Mouse (Mus musculus) embryonic facial prominence, embryonic 14.5 days (tissue): ENCODE data around the gene Fgd5. TPM values are rescaled to one million over a fixed set of nuclear protein-coding genes. Genes with fewer than 3 reads are reported as not detected.

Experiments
- ATAC-seq: fragments of 200-750 bp; cut with Nextera tagmentation; 2 replicates; pipeline ENCODE4 v1.8.0; 2017; ENCODE audit warnings: low read depth, moderate number of reproducible peaks, moderate TSS enrichment
- DNase-seq: peaks from one replicate; pipeline ENCODE4 v3.0.0-alpha.2; 2015; ENCODE audit warnings: low spot score
- H3K27ac ChIP-seq: fragments of 300-500 bp; sonication (generic); replicated peaks from 2 replicates; pipeline ENCODE4 v1.5.1; 2014; ENCODE audit warnings: low read depth, mild to moderate bottlenecking, low read length, moderate library complexity
- H3K27me3 ChIP-seq: fragments of 300-500 bp; sonication (generic); replicated peaks from 2 replicates; pipeline ENCODE4 v1.6.1; 2014; ENCODE audit warnings: low read length; ENCODE audit not compliant: control insufficient read depth, insufficient read depth
- H3K36me3 ChIP-seq: fragments of 300-500 bp; sonication (generic); 2 replicates; pipeline ENCODE4 v1.6.1; 2014; ENCODE audit warnings: low read length, mixed read lengths; ENCODE audit not compliant: control insufficient read depth, insufficient read depth
- H3K4me1 ChIP-seq: fragments of 300-500 bp; sonication (generic); 2 replicates; pipeline ENCODE4 v1.6.1; 2014; ENCODE audit warnings: antibody characterized with exemption, low read length; ENCODE audit not compliant: control insufficient read depth, insufficient read depth
- H3K4me2 ChIP-seq: fragments of 300-500 bp; sonication (generic); 2 replicates; pipeline ENCODE4 v1.6.1; 2014; ENCODE audit warnings: low read depth, mild to moderate bottlenecking, low read length, moderate library complexity, mixed read lengths
- H3K4me3 ChIP-seq: fragments of 300-500 bp; sonication (generic); 2 replicates; pipeline ENCODE4 v1.5.1; 2014; ENCODE audit warnings: low read depth, mild to moderate bottlenecking, low read length
- H3K9ac ChIP-seq: fragments of 300-500 bp; sonication (generic); 2 replicates; pipeline ENCODE4 v1.6.1; 2014; ENCODE audit warnings: low read depth, mild to moderate bottlenecking, low read length, moderate library complexity, mixed read lengths
- H3K9me3 ChIP-seq: fragments of 300-500 bp; sonication (generic); 2 replicates; pipeline ENCODE4 v1.6.1; 2016; ENCODE audit warnings: low read length; ENCODE audit not compliant: control insufficient read depth
- WGBS: fragments of 180-500 bp; shearing (Covaris S2); extraction: QIAGEN DNeasy Blood & Tissue Kit; methylation state at CpG from one replicate; pipeline ENCODE4 v1.1.7; 2014; 5-methylcytosine and 5-hydroxymethylcytosine counted together
- polyA plus RNA-seq: library from polyadenylated mRNA; unstranded; fragments of >200 nt; fragmentation: Nextera tagmentation; extraction: Ambion mirVana; gene quantifications from 2 replicates; pipeline ENCODE4 v1.2.1, GENCODE M21; 2014

Gene Fgd5
- polyA plus RNA-seq, 1 experiment from 2014 or later = 9.4 TPM

DNA sequence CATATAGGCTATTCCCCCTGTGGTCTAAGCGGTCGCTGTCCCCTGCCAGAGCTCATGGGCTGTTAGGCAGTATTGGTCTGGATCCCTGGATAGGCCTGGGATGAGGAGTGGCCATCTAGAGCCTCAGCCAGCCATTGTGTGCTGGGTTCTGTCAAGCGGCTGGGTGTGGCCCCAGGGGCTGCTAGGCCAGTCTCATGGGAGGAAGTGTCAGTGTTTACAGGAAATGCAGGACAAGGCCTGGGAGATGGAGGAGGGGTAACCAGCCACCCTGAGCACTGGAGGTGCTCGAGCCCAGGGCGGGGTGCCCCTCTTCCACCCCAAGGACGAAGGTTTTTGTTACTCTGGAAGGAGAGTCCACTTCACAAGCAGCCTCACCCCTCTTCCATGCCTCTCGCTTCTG, 36.3 kb downstream of the Fgd5 start:
- WGBS = 79% methylated on average over 5 of the region's 7 CpGs
- no peaks in the 10 kb centered on the region for H3K27me3 ChIP-seq

DNA sequence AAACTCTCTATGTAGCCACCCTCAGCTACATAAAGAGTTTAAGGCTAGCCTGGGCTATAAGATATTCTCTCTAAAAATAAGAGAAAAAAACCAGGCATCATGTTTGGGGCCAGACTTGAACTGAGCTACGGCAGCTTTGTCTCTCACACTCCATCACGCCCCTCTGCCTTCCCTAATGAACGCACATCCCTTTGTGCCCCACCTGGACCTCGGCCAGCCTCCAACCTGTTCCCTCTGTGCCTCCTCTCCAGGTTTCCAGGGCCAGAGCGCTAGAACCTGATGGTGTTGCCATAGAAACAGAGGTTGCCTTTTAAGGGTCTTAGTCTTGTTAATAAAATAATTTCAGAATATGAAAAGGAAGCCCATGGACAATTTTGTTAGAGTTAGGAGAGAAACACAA, 37.2 kb downstream of the Fgd5 start:
- no peak overlapping the region for H3K4me2 ChIP-seq
- WGBS = 77% methylated on average over 5 of the region's 5 CpGs
- no peaks in the 10 kb centered on the region for H3K9me3 ChIP-seq
- H3K36me3 ChIP-seq = no peaks in the 10 kb centered on the region
- peaks cover 13% of the 10 kb centered on the region; the same call in 1 of the 2 replicates for H3K4me1 ChIP-seq
- H3K9ac ChIP-seq = no peak overlapping the region
- no peaks in the 10 kb centered on the region for H3K27me3 ChIP-seq
- no peak overlapping the region for H3K4me3 ChIP-seq
- ATAC-seq (no peak), DNase-seq (no peak)
- H3K27ac ChIP-seq = no peak overlapping the region

More for the DNA sequence above, 36.3 kb downstream of the Fgd5 start:
- no peak for ATAC-seq
- Histone ChIP-seq H3K4me2 (no peak overlapping the region), H3K4me1 (peaks cover 13% of the 10 kb centered on the region; the same call in 1 of the 2 replicates), H3K36me3 (no peaks in the 10 kb centered on the region), H3K4me3 (no peak overlapping the region), H3K9ac (no peak overlapping the region), H3K9me3 (no peaks in the 10 kb centered on the region), H3K27ac (no peak overlapping the region)
- DNase-seq = no peak

- WGBS = 78% methylated on average over 6 of the region's 6 CpGs
- Histone ChIP-seq H3K4me1 (peaks cover 10% of the 10 kb centered on the region; the same call in 1 of the 2 replicates), H3K4me2 (no peak overlapping the region), H3K4me3 (no peak overlapping the region), H3K9ac (no peak overlapping the region), H3K27me3 (no peaks in the 10 kb centered on the region), H3K27ac (no peak overlapping the region), H3K36me3 (no peaks in the 10 kb centered on the region), H3K9me3 (no peaks in the 10 kb centered on the region)
- DNase-seq = no peak
- no peak for ATAC-seq
Measured at GRCm38 (mm10) chr6:92016738-92017137, 38.1 kb downstream of the Fgd5 start.

DNA sequence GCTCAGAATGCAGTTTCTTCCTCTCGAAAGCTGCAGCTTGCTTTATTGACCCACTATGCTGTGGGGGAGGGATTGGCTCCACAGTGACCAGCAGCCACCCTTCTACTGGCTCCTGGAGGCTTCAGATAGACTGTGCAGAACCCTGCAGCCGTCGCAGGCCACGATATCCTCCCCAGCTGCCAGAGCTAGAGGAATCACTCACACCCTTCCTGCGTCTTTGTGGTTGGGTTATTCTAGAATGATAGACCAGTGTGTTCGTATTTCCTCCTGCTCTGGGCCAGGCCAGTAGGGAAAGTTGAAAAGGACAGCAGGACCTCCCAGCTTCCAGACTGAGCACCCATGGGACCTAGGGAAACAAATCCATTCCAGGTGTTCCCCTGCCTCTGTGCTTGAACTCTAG, 39.7 kb downstream of the Fgd5 start:
- H3K4me1 ChIP-seq = peaks cover 7% of the 10 kb centered on the region; the same call in 1 of the 2 replicates
- DNase-seq (no peak), ATAC-seq (no peak)
- no peaks in the 10 kb centered on the region for H3K36me3 ChIP-seq
- no peak overlapping the region for H3K4me2 ChIP-seq
- H3K27ac ChIP-seq = no peak overlapping the region
- H3K9ac ChIP-seq = no peak overlapping the region
- H3K4me3 ChIP-seq = no peak overlapping the region
- H3K27me3 ChIP-seq = no peaks in the 10 kb centered on the region
- H3K9me3 ChIP-seq = no peaks in the 10 kb centered on the region
- 49% methylated on average over 6 of the region's 6 CpGs for WGBS

DNA sequence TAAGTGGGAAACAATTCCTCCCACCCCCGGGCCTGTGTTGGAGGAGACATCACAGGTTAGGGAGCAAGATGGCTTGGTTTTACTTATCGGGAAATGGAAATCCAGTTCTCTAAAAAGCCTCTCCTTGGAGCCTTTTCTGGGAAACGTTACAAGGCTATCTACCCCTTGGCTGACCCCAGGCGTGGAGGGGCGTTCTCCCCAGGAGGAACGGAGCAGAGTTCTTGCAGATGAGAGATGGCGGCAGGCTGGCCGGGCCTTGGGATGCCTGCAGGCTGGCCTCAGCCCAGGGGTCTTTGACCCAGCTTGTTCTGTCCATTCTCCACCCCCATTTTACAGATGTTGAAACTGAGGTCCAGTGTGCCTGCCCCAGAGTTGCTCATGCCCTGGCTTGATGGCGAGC, 42.4 kb downstream of the Fgd5 start:
- H3K4me2 ChIP-seq = no peak overlapping the region
- H3K36me3 ChIP-seq = no peaks in the 10 kb centered on the region
- no peaks in the 10 kb centered on the region for H3K9me3 ChIP-seq
- H3K4me1 ChIP-seq = no peaks in the 10 kb centered on the region
- WGBS = 85% methylated on average over 9 of the region's 9 CpGs
- no peaks in the 10 kb centered on the region for H3K27me3 ChIP-seq
- DNase-seq (no peak), ATAC-seq (no peak)
- H3K9ac ChIP-seq = no peak overlapping the region
- H3K4me3 ChIP-seq = no peak overlapping the region
- no peak overlapping the region for H3K27ac ChIP-seq

GRCm38 (mm10) chr6:92021506-92021905, 42.8 kb downstream of the Fgd5 start:
- Histone ChIP-seq H3K27ac (no peak overlapping the region), H3K4me1 (no peaks in the 10 kb centered on the region), H3K9ac (no peak overlapping the region), H3K4me3 (no peak overlapping the region), H3K36me3 (no peaks in the 10 kb centered on the region), H3K4me2 (no peak overlapping the region), H3K9me3 (no peaks in the 10 kb centered on the region), H3K27me3 (no peaks in the 10 kb centered on the region)
- ATAC-seq = no peak
- DNase-seq = no peak
- 72% methylated on average over 6 of the region's 6 CpGs for WGBS

GRCm38 (mm10) chr6:92025252-92025651, 46.6 kb downstream of the Fgd5 start:
- 50% methylated on average over 1 of the region's 1 CpGs for WGBS
- DNase-seq (no peak), ATAC-seq (no peak)
- H3K9ac ChIP-seq = no peak overlapping the region
- H3K9me3 ChIP-seq = no peaks in the 10 kb centered on the region
- no peak overlapping the region for H3K4me3 ChIP-seq
- no peaks in the 10 kb centered on the region for H3K4me1 ChIP-seq
- no peaks in the 10 kb centered on the region for H3K27me3 ChIP-seq
- no peak overlapping the region for H3K27ac ChIP-seq
- no peaks in the 10 kb centered on the region for H3K36me3 ChIP-seq
- no peak overlapping the region for H3K4me2 ChIP-seq

GRCm38 (mm10) chr6:92027379-92027778, 48.7 kb downstream of the Fgd5 start:
- Histone ChIP-seq H3K27me3 (no peaks in the 10 kb centered on the region), H3K4me1 (no peaks in the 10 kb centered on the region), H3K27ac (no peak overlapping the region), H3K36me3 (no peaks in the 10 kb centered on the region), H3K9ac (no peak overlapping the region), H3K4me2 (no peak overlapping the region), H3K4me3 (no peak overlapping the region), H3K9me3 (no peaks in the 10 kb centered on the region)
- 62% methylated on average over 4 of the region's 4 CpGs for WGBS
- DNase-seq (no peak), ATAC-seq (no peak)

- DNase-seq = no peak
- Histone ChIP-seq H3K27ac (no peak overlapping the region), H3K27me3 (no peaks in the 10 kb centered on the region), H3K9me3 (no peaks in the 10 kb centered on the region), H3K36me3 (no peaks in the 10 kb centered on the region), H3K9ac (no peak overlapping the region), H3K4me1 (peaks cover 5% of the 10 kb centered on the region; the same call in 1 of the 2 replicates), H3K4me3 (no peak overlapping the region), H3K4me2 (no peak overlapping the region)
- ATAC-seq = no peak
- WGBS = 78% methylated on average over 8 of the region's 8 CpGs
Measured at GRCm38 (mm10) chr6:92030646-92031045, 52.0 kb downstream of the Fgd5 start.
